Mouse (Mus musculus) cerebellum, adult 2 months (tissue): ENCODE measurements around the gene Prkar1b.

Experiments used
- CTCF ChIP-seq: fragments of 200-500 bp; IDR thresholded peaks from 2 replicates; pipeline ENCODE4 v1.5.1; 2011; ENCODE audit warnings: low read depth, mild to moderate bottlenecking, control low read depth, low read length, moderate library complexity, borderline replicate concordance; ENCODE audit not compliant: insufficient read depth
- POLR2A ChIP-seq: fragments of 200-500 bp; IDR thresholded peaks from 2 replicates; pipeline ENCODE4 v1.6.1; 2011; ENCODE audit warnings: low read length, control low read depth, borderline replicate concordance; ENCODE audit not compliant: insufficient read depth

DNA sequence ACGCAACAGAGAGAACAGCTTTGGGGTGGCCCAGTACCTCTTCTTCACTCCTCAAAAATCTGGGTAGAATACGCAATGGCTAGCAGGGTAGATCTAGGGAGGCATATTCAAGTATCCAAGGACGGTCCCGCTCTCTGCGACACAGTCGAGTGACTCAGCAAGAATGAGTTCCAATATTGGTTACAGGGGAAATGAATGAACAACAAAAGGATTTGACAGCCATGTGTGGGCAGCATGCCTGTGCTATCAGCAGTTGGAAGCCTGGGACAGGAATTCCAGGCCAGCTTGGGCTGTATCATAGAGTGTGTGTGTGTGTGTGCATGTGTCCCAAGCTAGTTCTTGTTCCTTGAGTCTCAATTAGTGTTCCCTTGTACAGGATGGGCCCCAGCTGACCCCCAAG is 65.5 kb downstream of the Prkar1b start:
- TF ChIP-seq CTCF (no peak), POLR2A (no peak)
